Mouse (Mus musculus): Measurements from ENCODE around the gene Krt4. TPM values are rescaled to one million over a fixed set of nuclear protein-coding genes. Genes with fewer than 3 reads are reported as not detected.

Krt4 gene
- polyA plus RNA-seq, 1 experiment from 2014 or later = 0.08 TPM

DNA sequence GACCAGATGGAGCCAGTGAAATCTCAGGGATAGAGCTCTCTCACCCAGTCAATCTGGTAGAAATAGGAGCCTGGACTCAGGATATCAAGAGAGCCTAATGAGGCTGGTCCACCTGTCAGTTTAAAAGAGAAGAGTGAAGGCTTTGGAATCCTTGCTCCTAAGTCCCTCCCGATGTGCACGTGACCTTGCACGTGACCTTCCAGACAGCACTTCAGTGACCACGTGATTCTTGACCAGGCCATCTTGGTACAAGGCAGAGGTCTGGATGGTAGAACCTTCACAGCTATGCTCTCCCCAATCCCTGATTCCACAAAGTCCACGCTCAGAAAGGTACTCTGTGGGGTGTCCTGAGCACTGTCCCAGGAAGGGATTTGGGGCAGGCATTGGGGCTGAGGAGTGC, 19.7 kb downstream of the Krt4 start:
- no peak overlapping the region for H3K4me2 ChIP-seq (ENCODE audit: low read depth, low read length)
- no peaks in the 10 kb centered on the region for H3K27me3 ChIP-seq (ENCODE audit: control insufficient read depth, insufficient read depth, low read depth, low read length)
- H3K9me3 ChIP-seq (replicated peaks; ENCODE audit: control insufficient read depth, low read length) = no peaks in the 10 kb centered on the region
- no peak for ATAC-seq (ENCODE audit: low read depth)
- no peaks in the 10 kb centered on the region for H3K36me3 ChIP-seq (ENCODE audit: control insufficient read depth, insufficient read depth)
- WGBS (ENCODE audit: insufficient replicate concordance) = 62% methylated on average over 5 of the region's 5 CpGs
- H3K4me1 ChIP-seq (ENCODE audit: control insufficient read depth, low read depth, low read length) = no peaks in the 10 kb centered on the region
- H3K27ac ChIP-seq (ENCODE audit: low read length) = no peak overlapping the region
- H3K9ac ChIP-seq (ENCODE audit: low read depth, low read length) = no peak overlapping the region
- H3K4me3 ChIP-seq (ENCODE audit: low read depth, low read length) = no peak overlapping the region

DNA sequence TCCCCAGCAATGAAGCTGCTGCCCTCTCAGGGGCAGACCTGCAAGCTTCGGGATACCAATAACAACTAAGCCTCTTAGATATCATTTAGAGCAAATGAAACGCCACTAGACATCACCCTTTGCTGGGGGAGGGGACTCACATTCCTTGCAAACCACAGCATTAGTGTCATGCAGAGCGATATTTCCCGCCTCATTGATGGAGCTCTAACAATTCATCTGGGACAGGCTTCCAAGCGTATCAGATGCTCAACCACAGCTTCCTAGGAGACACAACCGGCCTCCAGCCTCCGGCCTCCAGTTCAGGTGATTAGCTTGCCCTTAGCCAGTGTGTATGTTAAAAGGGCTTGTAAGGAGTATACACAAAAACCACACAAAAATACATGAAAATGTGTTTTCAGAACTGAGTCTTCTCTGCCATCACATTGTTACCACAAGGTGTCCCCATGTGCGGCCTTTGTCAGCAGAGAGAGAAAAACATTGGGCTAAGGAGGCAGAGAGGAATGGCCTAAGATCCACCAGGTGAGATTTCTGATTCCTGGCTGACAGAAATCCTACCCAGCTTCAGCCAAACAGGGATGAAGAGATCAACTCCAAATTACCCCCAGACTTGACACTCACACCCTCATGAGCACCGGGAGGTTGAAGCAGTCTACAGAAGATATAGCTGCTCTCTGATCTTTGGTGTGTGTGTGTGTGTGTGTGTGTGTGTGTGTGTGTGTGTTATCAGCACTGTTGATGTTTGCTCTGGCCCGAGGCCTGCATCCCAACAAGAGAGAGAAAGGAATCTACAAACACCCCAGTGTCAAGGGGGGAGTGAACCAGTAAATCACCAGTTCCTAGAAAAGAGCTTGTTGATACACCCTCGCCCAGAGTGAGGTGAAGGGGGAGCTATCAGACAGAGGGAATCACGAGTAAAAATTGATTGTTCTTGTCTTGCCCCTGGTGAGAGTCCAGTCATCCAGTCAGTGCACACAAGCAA, 22.1 kb downstream of the Krt4 start:
- WGBS (ENCODE audit: insufficient replicate concordance) = 44% methylated on average over 12 of the region's 12 CpGs
- no peak overlapping the region for H3K9ac ChIP-seq (ENCODE audit: low read depth, low read length)
- H3K4me1 ChIP-seq (ENCODE audit: control insufficient read depth, low read depth, low read length) = no peaks in the 10 kb centered on the region
- no peak overlapping the region for H3K4me2 ChIP-seq (ENCODE audit: low read depth, low read length)
- no peak overlapping the region for H3K4me3 ChIP-seq (ENCODE audit: low read depth, low read length)
- H3K27me3 ChIP-seq (ENCODE audit: control insufficient read depth, insufficient read depth, low read depth, low read length) = no peaks in the 10 kb centered on the region
- H3K36me3 ChIP-seq (ENCODE audit: control insufficient read depth, insufficient read depth) = no peaks in the 10 kb centered on the region
- no peak for ATAC-seq (ENCODE audit: low read depth)
- no peaks in the 10 kb centered on the region for H3K9me3 ChIP-seq (replicated peaks; ENCODE audit: control insufficient read depth, low read length)
- no peak overlapping the region for H3K27ac ChIP-seq (ENCODE audit: low read length)

DNA sequence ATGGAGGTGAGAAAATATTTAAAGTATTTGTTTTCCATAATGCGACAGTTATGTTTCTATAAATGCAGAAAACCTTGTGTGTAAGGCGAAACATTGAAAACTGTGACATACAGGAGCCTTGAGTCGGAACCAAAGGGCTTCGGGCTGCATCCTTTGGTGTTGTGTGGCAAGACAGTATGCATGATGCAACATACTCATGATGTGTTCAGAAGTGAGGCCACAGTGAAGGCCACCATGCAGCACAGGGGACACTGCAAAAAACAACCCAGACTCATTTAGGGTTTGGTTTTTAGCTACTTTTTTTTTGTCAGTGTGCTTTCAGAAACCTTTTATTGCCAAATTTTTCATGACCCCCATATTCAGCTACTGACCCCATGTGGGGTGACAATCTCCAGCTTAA, 29.3 kb downstream of the Krt4 start:
- Histone ChIP-seq H3K36me3 (ENCODE audit: control insufficient read depth, insufficient read depth) (no peaks in the 10 kb centered on the region), H3K4me2 (ENCODE audit: low read depth, low read length) (no peak overlapping the region), H3K27me3 (ENCODE audit: control insufficient read depth, insufficient read depth, low read depth, low read length) (no peaks in the 10 kb centered on the region), H3K4me3 (ENCODE audit: low read depth, low read length) (no peak overlapping the region), H3K4me1 (ENCODE audit: control insufficient read depth, low read depth, low read length) (no peaks in the 10 kb centered on the region), H3K27ac (ENCODE audit: low read length) (no peak overlapping the region), H3K9me3 (replicated peaks; ENCODE audit: control insufficient read depth, low read length) (no peaks in the 10 kb centered on the region), H3K9ac (ENCODE audit: low read depth, low read length) (no peak overlapping the region)
- 74% methylated on average over 4 of the region's 4 CpGs for WGBS (ENCODE audit: insufficient replicate concordance)
- ATAC-seq (ENCODE audit: low read depth) = no peak

DNA sequence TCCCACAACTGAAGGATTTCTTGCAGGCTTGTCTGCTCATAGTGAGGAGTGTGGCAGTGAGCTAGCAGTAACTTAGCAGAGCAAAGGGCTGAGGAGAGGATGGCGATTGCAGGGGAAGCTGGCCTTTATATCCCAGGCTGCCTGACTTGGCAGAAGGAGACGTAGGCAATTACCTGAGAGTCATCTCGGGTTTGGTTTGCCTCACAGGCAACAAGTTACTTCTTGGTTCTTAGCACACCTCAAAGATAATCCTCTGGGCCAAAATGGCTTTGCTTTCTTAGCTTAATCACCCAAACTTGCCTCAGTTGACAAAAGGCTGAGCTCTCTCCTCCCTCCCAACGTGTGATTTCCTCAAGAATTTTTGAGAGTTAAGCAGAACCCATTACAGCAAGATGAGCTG, 31.7 kb downstream of the Krt4 start, which contains the start of gene Krt76:
Gene Krt76, minus strand, starts transcription at position 101 of the 400 bp plus-strand sequence.
- 37% methylated on average over 4 of the region's 4 CpGs for WGBS (ENCODE audit: insufficient replicate concordance)
- Histone ChIP-seq H3K4me2 (ENCODE audit: low read depth, low read length) (no peak within 1 kb of the TSS), H3K27me3 (ENCODE audit: control insufficient read depth, insufficient read depth, low read depth, low read length) (no peaks in the 10 kb centered on the region), H3K9me3 (replicated peaks; ENCODE audit: control insufficient read depth, low read length) (no peaks in the 10 kb centered on the region), H3K36me3 (ENCODE audit: control insufficient read depth, insufficient read depth) (no peaks in the 10 kb centered on the region), H3K4me1 (ENCODE audit: control insufficient read depth, low read depth, low read length) (no peaks in the 10 kb centered on the region), H3K9ac (ENCODE audit: low read depth, low read length) (no peak within 1 kb of the TSS), H3K27ac (ENCODE audit: low read length) (no peak within 1 kb of the TSS), H3K4me3 (ENCODE audit: low read depth, low read length) (no peak within 1 kb of the TSS)
- no peak for ATAC-seq (ENCODE audit: low read depth)

DNA sequence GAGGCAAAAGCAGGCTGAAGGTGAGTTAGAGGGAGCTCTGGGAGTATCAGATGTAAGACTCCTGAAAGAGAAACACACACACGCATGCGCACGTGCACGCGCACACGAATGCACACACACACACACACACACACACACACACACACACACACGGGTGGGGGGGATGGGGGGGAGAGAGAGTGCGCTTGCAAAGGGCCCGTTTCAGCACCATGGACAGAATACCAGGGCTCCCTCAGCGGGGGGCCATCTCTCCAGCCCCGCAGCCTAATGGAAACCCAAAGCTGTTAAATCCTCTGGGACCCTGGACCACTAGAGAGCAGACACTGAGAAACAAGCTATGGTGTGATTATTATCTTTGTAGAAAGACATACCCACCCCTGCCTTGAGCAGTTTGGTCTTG, 44.8 kb downstream of the Krt4 start:
- H3K9me3 ChIP-seq (replicated peaks; ENCODE audit: control insufficient read depth, low read length) = no peaks in the 10 kb centered on the region
- no peak overlapping the region for H3K4me2 ChIP-seq (ENCODE audit: low read depth, low read length)
- no peaks in the 10 kb centered on the region for H3K4me1 ChIP-seq (ENCODE audit: control insufficient read depth, low read depth, low read length)
- ATAC-seq (ENCODE audit: low read depth) = no peak
- no peak overlapping the region for H3K27ac ChIP-seq (ENCODE audit: low read length)
- WGBS (ENCODE audit: insufficient replicate concordance) = 24% methylated on average over 11 of the region's 11 CpGs
- H3K36me3 ChIP-seq (ENCODE audit: control insufficient read depth, insufficient read depth) = no peaks in the 10 kb centered on the region
- H3K9ac ChIP-seq (ENCODE audit: low read depth, low read length) = no peak overlapping the region
- no peak overlapping the region for H3K4me3 ChIP-seq (ENCODE audit: low read depth, low read length)
- H3K27me3 ChIP-seq (ENCODE audit: control insufficient read depth, insufficient read depth, low read depth, low read length) = no peaks in the 10 kb centered on the region; the same call in 1 of the 2 replicates

DNA sequence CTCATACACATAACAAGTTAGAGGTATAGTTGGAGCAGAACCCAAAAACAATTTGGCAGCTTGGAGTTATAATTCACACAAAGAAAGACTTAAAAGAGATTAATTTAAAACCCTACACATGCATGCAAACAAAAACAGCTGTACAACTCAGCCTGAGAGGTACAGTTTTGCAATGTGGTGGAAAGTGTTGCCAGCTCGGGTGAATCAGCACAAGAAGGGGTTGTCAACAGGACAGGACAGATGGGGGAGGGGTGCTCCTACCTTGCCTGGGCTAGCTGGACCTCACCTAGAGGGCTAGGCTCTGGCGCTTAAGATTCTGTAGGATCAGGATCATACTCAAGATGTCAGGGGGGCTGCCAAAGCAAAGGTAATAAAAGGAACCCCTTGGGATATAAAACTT, 46.5 kb downstream of the Krt4 start:
- H3K27me3 ChIP-seq (ENCODE audit: control insufficient read depth, insufficient read depth, low read depth, low read length) = no peaks in the 10 kb centered on the region; the same call in 1 of the 2 replicates
- ATAC-seq (ENCODE audit: low read depth) = no peak
- H3K4me3 ChIP-seq (ENCODE audit: low read depth, low read length) = no peak overlapping the region
- H3K27ac ChIP-seq (ENCODE audit: low read length) = no peak overlapping the region
- no peaks in the 10 kb centered on the region for H3K9me3 ChIP-seq (replicated peaks; ENCODE audit: control insufficient read depth, low read length)
- H3K4me1 ChIP-seq (ENCODE audit: control insufficient read depth, low read depth, low read length) = no peaks in the 10 kb centered on the region
- no peak overlapping the region for H3K4me2 ChIP-seq (ENCODE audit: low read depth, low read length)
- H3K36me3 ChIP-seq (ENCODE audit: control insufficient read depth, insufficient read depth) = no peaks in the 10 kb centered on the region
- 25% methylated on average over 2 of the region's 2 CpGs for WGBS (ENCODE audit: insufficient replicate concordance)
- no peak overlapping the region for H3K9ac ChIP-seq (ENCODE audit: low read depth, low read length)

DNA sequence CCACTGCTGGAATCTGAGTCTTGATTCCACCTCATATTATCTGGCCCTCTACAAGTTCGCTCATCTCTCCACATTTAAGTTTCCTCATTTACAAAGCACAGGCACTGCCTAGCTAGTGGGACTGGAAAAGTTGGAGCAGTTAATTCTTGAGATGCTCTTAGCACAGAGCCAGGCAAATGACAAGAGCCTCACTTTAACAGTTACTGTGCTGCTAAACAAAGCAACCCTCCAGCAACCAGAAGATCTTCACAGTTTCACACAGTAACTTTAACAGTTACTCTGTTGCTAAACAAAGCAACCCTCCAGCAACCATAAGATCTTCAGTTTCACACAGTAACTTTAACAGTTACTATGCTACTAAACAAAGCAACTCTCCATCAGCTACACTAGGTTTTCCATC, 50.2 kb downstream of the Krt4 start:
- no peaks in the 10 kb centered on the region; the same call in 1 of the 2 replicates for H3K27me3 ChIP-seq (ENCODE audit: control insufficient read depth, insufficient read depth, low read depth, low read length)
- H3K36me3 ChIP-seq (ENCODE audit: control insufficient read depth, insufficient read depth) = no peaks in the 10 kb centered on the region
- no peak overlapping the region for H3K4me3 ChIP-seq (ENCODE audit: low read depth, low read length)
- H3K4me2 ChIP-seq (ENCODE audit: low read depth, low read length) = no peak overlapping the region
- no peaks in the 10 kb centered on the region for H3K4me1 ChIP-seq (ENCODE audit: control insufficient read depth, low read depth, low read length)
- H3K27ac ChIP-seq (ENCODE audit: low read length) = no peak overlapping the region
- H3K9ac ChIP-seq (ENCODE audit: low read depth, low read length) = no peak overlapping the region
- 51% methylated on average over 1 of the region's 1 CpGs for WGBS (ENCODE audit: insufficient replicate concordance)
- ATAC-seq (ENCODE audit: low read depth) = no peak
- H3K9me3 ChIP-seq (replicated peaks; ENCODE audit: control insufficient read depth, low read length) = no peaks in the 10 kb centered on the region

DNA sequence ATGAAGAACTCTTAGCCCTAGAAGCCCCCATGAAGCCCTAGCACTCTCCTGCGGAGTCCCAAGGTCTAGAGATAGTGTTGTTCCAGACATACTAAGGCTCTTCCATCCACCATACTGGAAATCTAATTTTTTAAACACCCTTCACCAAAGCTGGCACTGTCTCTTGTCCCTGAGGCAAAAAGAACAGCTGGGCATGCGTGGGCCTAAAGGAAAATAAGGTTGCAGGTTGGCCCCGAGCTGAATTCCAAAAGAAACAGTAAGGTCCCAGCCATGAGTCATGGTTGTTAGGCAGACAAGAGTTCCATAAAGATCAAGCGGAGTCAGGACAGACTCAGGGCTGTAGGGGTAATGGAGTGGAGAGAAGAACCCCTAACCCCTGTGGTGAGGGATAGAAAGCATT, 51.3 kb downstream of the Krt4 start:
- Histone ChIP-seq H3K27ac (ENCODE audit: low read length) (no peak overlapping the region), H3K9me3 (replicated peaks; ENCODE audit: control insufficient read depth, low read length) (no peaks in the 10 kb centered on the region), H3K4me2 (ENCODE audit: low read depth, low read length) (no peak overlapping the region), H3K9ac (ENCODE audit: low read depth, low read length) (no peak overlapping the region), H3K4me1 (ENCODE audit: control insufficient read depth, low read depth, low read length) (no peaks in the 10 kb centered on the region), H3K36me3 (ENCODE audit: control insufficient read depth, insufficient read depth) (no peaks in the 10 kb centered on the region), H3K27me3 (ENCODE audit: control insufficient read depth, insufficient read depth, low read depth, low read length) (no peaks in the 10 kb centered on the region; the same call in 1 of the 2 replicates), H3K4me3 (ENCODE audit: low read depth, low read length) (no peak overlapping the region)
- no peak for ATAC-seq (ENCODE audit: low read depth)
- WGBS (ENCODE audit: insufficient replicate concordance) = 46% methylated on average over 4 of the region's 4 CpGs

DNA sequence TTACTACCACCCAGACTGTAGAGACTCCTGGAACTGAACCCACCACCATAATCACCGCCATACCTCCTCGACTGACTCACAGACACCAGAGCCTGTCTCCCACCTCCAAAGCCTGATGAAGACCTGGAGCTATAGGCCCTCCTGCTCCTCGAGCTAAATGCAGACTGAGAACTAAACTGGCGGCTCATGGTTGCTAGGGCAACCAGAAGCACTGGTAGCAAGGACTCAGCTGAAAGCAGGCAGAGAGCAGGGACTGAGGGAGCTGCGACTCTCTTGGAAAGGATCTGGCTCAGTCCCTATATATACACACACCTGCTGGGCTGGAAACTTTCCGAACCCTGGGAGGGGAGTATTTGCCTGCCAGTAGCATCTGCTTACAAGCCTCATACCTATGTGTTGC, 55.1 kb downstream of the Krt4 start, which contains the start of gene Krt77:
Gene Krt77, minus strand, starts transcription at position 275 of the 400 bp plus-strand sequence.
- no peak for ATAC-seq (ENCODE audit: low read depth)
- 30% methylated on average over 6 of the region's 6 CpGs for WGBS (ENCODE audit: insufficient replicate concordance)

More for the DNA sequence above, 55.1 kb downstream of the Krt4 start, which contains the start of gene Krt77:
- Histone ChIP-seq H3K4me3 (ENCODE audit: low read depth, low read length) (no peak within 1 kb of the TSS), H3K4me1 (ENCODE audit: control insufficient read depth, low read depth, low read length) (no peaks in the 10 kb centered on the region), H3K27me3 (ENCODE audit: control insufficient read depth, insufficient read depth, low read depth, low read length) (no peaks in the 10 kb centered on the region), H3K4me2 (ENCODE audit: low read depth, low read length) (no peak within 1 kb of the TSS), H3K27ac (ENCODE audit: low read length) (no peak within 1 kb of the TSS), H3K9me3 (replicated peaks; ENCODE audit: control insufficient read depth, low read length) (no peaks in the 10 kb centered on the region), H3K36me3 (ENCODE audit: control insufficient read depth, insufficient read depth) (no peaks in the 10 kb centered on the region), H3K9ac (ENCODE audit: low read depth, low read length) (no peak within 1 kb of the TSS)
